14 mouse cellular contexts compared by ENCODE assay signal in the genomic region with DNA sequence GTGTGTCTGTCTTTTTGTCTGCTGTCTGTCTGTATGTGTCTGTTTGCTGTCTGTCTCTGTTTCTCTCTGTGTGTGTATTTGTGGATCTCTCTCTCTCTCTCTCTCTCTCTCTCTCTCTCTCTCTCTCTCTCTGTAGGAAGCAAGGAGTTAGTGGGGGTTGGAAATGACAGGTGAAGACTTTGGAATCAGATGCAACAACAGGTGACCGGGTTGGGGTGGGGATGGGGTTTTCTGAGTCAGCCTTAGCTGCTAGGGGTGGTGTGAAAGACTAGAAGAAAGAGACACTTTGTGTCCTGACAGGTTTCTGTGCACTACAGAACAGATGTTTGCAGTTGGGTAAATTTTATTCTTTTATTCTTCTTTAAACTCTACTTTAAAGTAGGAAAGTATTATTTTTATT. TPM values are rescaled to one million over a fixed set of nuclear protein-coding genes. Genes with fewer than 3 reads are reported as not detected.
"Had no signal": no experiment of that assay in that cellular context is flagged by ENCODE, and none has a peak within 500 bp of the region (broad histone marks: within the 10 kb centered on the region; RNA-seq: fewer than 3 reads in every experiment).

No protein-coding gene starts in this region.

- DNase-seq: lung, adult 18-20 months; lung, postnatal 10 days; lung, postnatal 4 days; midbrain, embryonic 14.5 days; right cerebral cortex, postnatal 14 days; thymus, adult 18-20 months; thymus, postnatal 25 days; thymus, postnatal 4 days had no signal

- H3K27me3 ChIP-seq: midbrain, embryonic 12.5 days; neural tube, embryonic 12.5 days had no signal

- H3K36me3 ChIP-seq: midbrain, embryonic 10.5 days; midbrain, embryonic 12.5 days; neural tube, embryonic 12.5 days had no signal

- H3K4me1 ChIP-seq: midbrain, embryonic 12.5 days; neural tube, embryonic 12.5 days had no signal

- ATAC-seq: midbrain, embryonic 16.5 days had no signal

- H3K9me3 ChIP-seq: midbrain, embryonic 10.5 days; midbrain, embryonic 12.5 days; neural tube, embryonic 12.5 days had no signal

- H3K4me3 ChIP-seq: midbrain, embryonic 10.5 days; midbrain, embryonic 12.5 days; neural tube, embryonic 12.5 days had no signal

- H3K27ac ChIP-seq: midbrain, embryonic 10.5 days; midbrain, embryonic 12.5 days; neural tube, embryonic 12.5 days had no signal

- H3K4me2 ChIP-seq: lung, embryonic 14.5 days; midbrain, embryonic 12.5 days; neural tube, embryonic 12.5 days had no signal

- H3K9ac ChIP-seq: lung, embryonic 14.5 days; midbrain, embryonic 12.5 days; neural tube, embryonic 12.5 days had no signal

RNA-seq across cellular contexts. Expression of gene Ptprk, which starts 9.0 kb away (rescaled TPM):
- total RNA-seq: megakaryocyte, adult 5-6 weeks had no signal
